Mouse (Mus musculus) lung, adult 2 months (tissue): ENCODE results near the gene Nt5dc3.

Experiments used
- CTCF ChIP-seq: fragments of 200-500 bp; IDR thresholded peaks from 2 replicates; pipeline ENCODE4 v1.5.1; 2011; ENCODE audit warnings: mild to moderate bottlenecking, low read length, control low read depth; ENCODE audit not compliant: insufficient read depth
- POLR2A ChIP-seq: fragments of 200-500 bp; IDR thresholded peaks from 2 replicates; pipeline ENCODE4 v1.6.1; 2011; ENCODE audit warnings: low read depth, mild to moderate bottlenecking, control low read depth, low read length, borderline replicate concordance; ENCODE audit errors: extremely low read depth

- no peak for TF ChIP-seq CTCF
- TF ChIP-seq POLR2A = no peak
These were observed 58.0 kb downstream of the Nt5dc3 start for GRCm38 (mm10) chr10:86836784-86837183.
